Mouse (Mus musculus): ENCODE data around the gene Serpinb7.

DNA sequence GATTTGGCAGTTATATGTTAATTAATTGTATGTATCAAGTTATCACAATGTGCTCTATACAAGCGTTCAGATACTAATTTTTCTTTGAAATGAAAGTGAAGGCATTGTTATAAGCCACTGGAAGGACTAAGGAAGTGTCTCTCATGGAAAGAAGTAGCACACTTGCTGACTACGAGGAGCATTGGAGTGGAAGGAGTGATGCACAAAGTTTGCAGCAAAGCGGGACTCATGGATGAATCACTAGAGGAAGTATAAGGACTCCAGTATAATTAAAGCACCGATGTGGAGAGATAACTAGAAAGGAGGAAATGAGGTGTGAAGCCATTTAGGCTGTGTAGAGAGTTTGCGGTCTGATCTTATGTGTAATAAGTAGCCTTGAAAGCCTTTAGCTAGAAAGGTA lies 45.9 kb downstream of the Serpinb7 start:
- TF ChIP-seq POLR2A (IDR thresholded peaks at IDR 0.05; ENCODE audit: insufficient read depth, low read length) (no peak), CTCF (IDR thresholded peaks at IDR 0.05; ENCODE audit: low read depth, low read length) (no peak)
